Mouse (Mus musculus) ES-E14 (cell line): Measurements from ENCODE around the gene Fstl3. TPM values are rescaled to one million over a fixed set of nuclear protein-coding genes. Genes with fewer than 3 reads are reported as not detected.

Source experiments
- DNase-seq: peaks from one replicate; pipeline ENCODE4 v3.0.0-alpha.2; 2013; ENCODE audit warnings: low read depth, low spot score
- H3K27ac ChIP-seq: 2 replicates; pipeline ENCODE4 v1.5.1; 2012; ENCODE audit warnings: low read depth, mild to moderate bottlenecking, low read length, moderate library complexity, mixed read lengths; ENCODE audit not compliant: poor library complexity, insufficient read depth, severe bottlenecking
- H3K36me3 ChIP-seq: 2 replicates; pipeline ENCODE4 v1.6.1; 2012; ENCODE audit warnings: mild to moderate bottlenecking, low read length, moderate library complexity, mixed read lengths; ENCODE audit not compliant: control insufficient read depth, poor library complexity, insufficient read depth, severe bottlenecking
- H3K4me1 ChIP-seq, 2 experiments: fragments of 150-350 bp in 1 of 2; sonication (generic) in 1 of 2; 2 replicates each; pipeline ENCODE4 v1.6.1; 2012; ENCODE audit warnings: low read length in 2 of 2, mild to moderate bottlenecking in 1 of 2, mixed read lengths in 1 of 2; ENCODE audit not compliant: control insufficient read depth in 2 of 2, insufficient read depth in 2 of 2, poor library complexity in 1 of 2
- H3K4me3 ChIP-seq, 2 experiments: fragments of 150-350 bp in 1 of 2; sonication (generic) in 1 of 2; 2 replicates each; pipeline ENCODE4 v1.5.1; 2012; ENCODE audit warnings: low read length in 2 of 2, low read depth in 1 of 2, mild to moderate bottlenecking in 1 of 2, mixed read lengths in 1 of 2; ENCODE audit not compliant: insufficient read depth in 1 of 2, poor library complexity in 1 of 2, severe bottlenecking in 1 of 2
- H3K9ac ChIP-seq: 2 replicates; pipeline ENCODE4 v1.6.1; 2012; ENCODE audit warnings: low read depth, mild to moderate bottlenecking, low read length, mixed read lengths; ENCODE audit not compliant: poor library complexity, insufficient read depth, severe bottlenecking
- H3K9me3 ChIP-seq: fragments of 150-350 bp; sonication (generic); 2 replicates; pipeline ENCODE4 v1.6.1; 2012; ENCODE audit warnings: low read depth, mild to moderate bottlenecking, low read length; ENCODE audit not compliant: control insufficient read depth, insufficient read depth
- CHD2 ChIP-seq: IDR thresholded peaks from 2 replicates; pipeline ENCODE4 v1.6.1; 2014; ENCODE audit warnings: mild to moderate bottlenecking, low read depth, low read length, inconsistent platforms
- HCFC1 ChIP-seq: IDR thresholded peaks from 2 replicates; pipeline ENCODE4 v1.6.1; 2012; ENCODE audit warnings: low read length, inconsistent platforms, borderline replicate concordance; ENCODE audit not compliant: insufficient read depth
- MAFK ChIP-seq: IDR thresholded peaks from 2 replicates; pipeline ENCODE4 v1.6.1; 2014; ENCODE audit warnings: mild to moderate bottlenecking, low read depth, low read length, inconsistent platforms; ENCODE audit not compliant: insufficient read depth
- ZC3H11A ChIP-seq: IDR thresholded peaks from 2 replicates; pipeline ENCODE4 v1.6.1; 2012; ENCODE audit warnings: low read depth, mild to moderate bottlenecking, inconsistent platforms, low read length, borderline replicate concordance
- ZNF384 ChIP-seq: IDR thresholded peaks from 2 replicates; pipeline ENCODE4 v1.6.1; 2012; ENCODE audit warnings: low read depth, low read length, inconsistent platforms
- in situ Hi-C, 2 experiments: fragments of 600-800 bp; cut with MboI; formaldehyde crosslinking; loops; one replicate each; pipeline ENCODE4 v1.15.1; 2025; ENCODE audit warnings: low sequenced_read_pairs in 2 of 2, inconsistent platforms in 1 of 2; ENCODE audit not compliant: unreplicated experiment in 2 of 2
- total RNA-seq: library from RNA; depleted of rRNA; stranded (reverse); fragments of 300-350 nt; gene quantifications from 2 replicates; pipeline ENCODE4 v1.2.3, GENCODE M21; 2012

Fstl3 gene
- total RNA-seq, 1 experiment = 7.1 TPM

DNA sequence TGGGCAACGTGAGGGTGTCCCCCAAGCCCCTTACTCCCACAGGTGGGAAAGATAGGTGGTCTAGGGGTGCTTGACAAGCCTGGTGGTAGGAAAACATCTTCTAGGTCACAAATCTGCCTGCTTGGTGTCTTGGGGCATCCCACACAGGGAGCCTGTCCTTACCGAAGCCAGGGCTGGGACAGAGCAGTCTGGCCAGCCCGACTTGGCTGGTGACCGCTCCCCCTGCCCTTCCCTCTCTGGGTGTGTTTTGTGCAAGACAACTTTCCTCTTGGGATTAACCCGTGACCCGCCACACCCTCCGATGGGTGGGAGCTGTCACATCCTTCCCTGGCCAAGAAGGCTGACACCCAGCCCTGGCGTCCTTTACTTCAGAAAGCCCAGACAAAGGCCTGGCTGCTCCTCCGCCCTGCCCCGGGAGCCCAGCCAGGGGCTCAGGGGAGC lies 17.4 kb downstream of the Fstl3 start:
- no peak for DNase-seq
- Histone ChIP-seq H3K4me1 (peaks cover 10 to 26% of the 10 kb centered on the region in 2 experiments), H3K36me3 (no peaks in the 10 kb centered on the region), H3K9me3 (no peaks in the 10 kb centered on the region), H3K27ac (no peak overlapping the region), H3K9ac (peak overlapping the region; percentile 45; the same call in 1 of the 2 replicates), H3K4me3 (peak overlapping the region; percentile 77 to 98)
- in situ Hi-C loops = no loop called here
- TF ChIP-seq ZC3H11A = no peak
- TF ChIP-seq HCFC1 = no peak
- TF ChIP-seq MAFK = no peak
- TF ChIP-seq CHD2 = no peak
- no peak for TF ChIP-seq ZNF384

DNA sequence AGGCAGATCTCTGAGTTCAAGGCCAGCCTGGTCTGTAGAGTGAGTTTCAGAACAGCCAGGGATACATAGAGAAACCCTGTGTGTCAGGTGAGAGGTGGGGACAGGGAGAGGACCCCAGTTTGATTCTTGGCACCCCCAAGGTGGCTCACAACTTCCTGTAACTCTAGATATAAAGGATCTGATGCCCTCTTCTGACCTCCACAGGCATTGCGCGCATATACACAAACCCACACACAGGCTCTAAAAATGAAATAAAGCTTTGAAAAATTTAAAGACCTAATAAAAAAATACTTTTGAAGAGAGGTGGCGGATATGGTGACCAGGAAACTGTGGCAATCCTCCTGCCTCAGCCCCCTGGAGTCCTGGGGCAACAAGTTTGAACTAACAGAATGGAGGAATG lies 18.8 kb downstream of the Fstl3 start:
- in situ Hi-C loops = no loop called here
- H3K9ac ChIP-seq = no peak overlapping the region
- TF ChIP-seq ZNF384 = no peak
- TF ChIP-seq ZC3H11A = no peak
- TF ChIP-seq MAFK = no peak
- no peak for TF ChIP-seq CHD2
- no peak for TF ChIP-seq HCFC1
- H3K27ac ChIP-seq = no peak overlapping the region
- H3K4me3 ChIP-seq = no peak overlapping the region
- DNase-seq = no peak
- peaks cover 10 to 31% of the 10 kb centered on the region in 2 experiments for H3K4me1 ChIP-seq
- H3K36me3 ChIP-seq = no peaks in the 10 kb centered on the region
- no peaks in the 10 kb centered on the region for H3K9me3 ChIP-seq

DNA sequence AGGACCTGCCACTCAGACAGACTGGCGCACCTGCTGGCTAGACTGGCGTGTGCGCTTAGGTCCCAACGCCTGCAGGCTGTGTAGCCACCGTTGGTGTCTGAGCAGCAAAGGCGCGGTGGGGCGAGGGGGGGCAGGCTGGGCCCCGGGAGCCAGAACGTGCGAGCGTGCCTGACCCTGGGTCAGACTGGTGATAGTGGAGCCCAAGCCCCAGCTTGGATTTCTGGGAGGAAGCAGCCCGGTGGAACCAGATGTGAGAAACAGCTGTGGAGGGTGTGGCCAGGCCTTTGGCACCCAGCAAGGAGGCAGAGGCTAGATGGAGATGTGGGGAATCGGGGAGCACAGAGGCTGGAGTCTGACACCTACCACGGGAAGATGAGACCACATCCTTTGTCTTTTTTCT lies 20.3 kb downstream of the Fstl3 start:
- in situ Hi-C loops = no loop called here
- TF ChIP-seq ZC3H11A = no peak
- TF ChIP-seq MAFK = no peak
- TF ChIP-seq CHD2 = no peak
- no peak for TF ChIP-seq HCFC1
- TF ChIP-seq ZNF384 = no peak
- Histone ChIP-seq H3K9me3 (no peaks in the 10 kb centered on the region), H3K4me1 (peaks cover 10 to 39% of the 10 kb centered on the region in 2 experiments), H3K27ac (no peak overlapping the region), H3K4me3 (peak overlapping the region in 1 of 2 experiments; percentile 21; a peak in 1 of 4 replicates), H3K9ac (no peak overlapping the region), H3K36me3 (no peaks in the 10 kb centered on the region)
- no peak for DNase-seq

DNA sequence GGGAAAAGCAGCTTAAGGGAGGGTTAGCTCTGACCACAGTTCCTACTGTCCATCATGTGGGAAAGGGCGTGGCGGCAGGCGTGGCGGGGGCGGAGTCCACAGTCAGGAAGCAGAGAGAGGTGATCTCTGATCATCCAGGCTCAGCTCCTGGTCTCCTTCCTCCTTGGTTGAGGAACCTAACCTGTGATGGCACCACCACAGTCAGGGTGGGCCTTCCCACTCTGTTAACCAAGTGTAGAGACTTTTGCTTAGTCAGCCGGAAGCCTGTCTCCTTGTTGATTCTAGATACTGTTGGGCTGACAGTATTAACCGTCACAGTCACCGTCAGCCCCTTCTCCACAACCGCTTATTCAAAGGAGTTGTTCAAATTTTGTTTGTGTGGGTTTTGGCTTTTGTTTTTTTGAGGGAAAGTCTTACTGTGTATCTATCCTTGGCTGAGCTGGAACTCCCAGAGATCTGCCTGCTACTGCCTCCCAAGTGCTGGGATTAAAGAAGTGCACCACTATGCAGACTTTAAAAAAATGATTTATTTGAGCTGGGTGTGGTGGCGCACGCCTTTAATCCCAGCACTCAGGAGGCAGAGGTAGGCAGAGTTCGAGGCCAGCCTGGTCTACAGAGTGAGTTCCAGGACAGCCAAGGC lies 21.3 kb downstream of the Fstl3 start:
- in situ Hi-C loops = no loop called here
- no peak for DNase-seq
- Histone ChIP-seq H3K4me3 (no peak overlapping the region), H3K4me1 (peaks cover 10 to 44% of the 10 kb centered on the region in 2 experiments), H3K36me3 (no peaks in the 10 kb centered on the region), H3K9ac (no peak overlapping the region), H3K27ac (no peak overlapping the region), H3K9me3 (no peaks in the 10 kb centered on the region)
- TF ChIP-seq HCFC1 = no peak
- TF ChIP-seq CHD2 = no peak
- no peak for TF ChIP-seq MAFK
- no peak for TF ChIP-seq ZC3H11A
- TF ChIP-seq ZNF384 = no peak
